Mouse (Mus musculus): ENCODE measurements at regions not wholly inside any gene's neighbourhood (a gene's known extent, or its start where the extent isn't known, plus 50 kb on each side); places are given as distances from the start of the nearest gene placed in this dataset.
A peak's percentile ranks its signal among the peaks of the same experiment; 100 is the strongest.
"Not testable (repeated sequence)": the region's sequence is repeated elsewhere in the genome, so short reads cannot be mapped to it uniquely, and the experiment has no call there.

GRCm38 (mm10) chr11:52460190-52460780 lies 64.1 kb downstream of the 9530068E07Rik start:
- no peak for DNase-seq (ENCODE audit: low spot score)

- DNase-seq (ENCODE audit: low spot score) = not testable (repeated sequence)
Observed at GRCm38 (mm10) chr11:52471128-52471527, 74.9 kb downstream of the 9530068E07Rik start.

GRCm38 (mm10) chr11:52480111-52480510 lies 83.9 kb downstream of the 9530068E07Rik start:
- not testable (repeated sequence) for DNase-seq (ENCODE audit: low spot score)

GRCm38 (mm10) chr11:52480694-52481093 lies 84.5 kb downstream of the 9530068E07Rik start:
- DNase-seq (ENCODE audit: low spot score) = not testable (repeated sequence)

GRCm38 (mm10) chr11:52483534-52483933 lies 87.3 kb downstream of the 9530068E07Rik start:
- DNase-seq (ENCODE audit: low spot score) = not testable (repeated sequence)

GRCm38 (mm10) chr11:52488538-52488937 lies 92.3 kb downstream of the 9530068E07Rik start:
- DNase-seq (ENCODE audit: low spot score) = not testable (repeated sequence)

GRCm38 (mm10) chr11:52493336-52493735 lies 97.1 kb downstream of the 9530068E07Rik start:
- DNase-seq (ENCODE audit: low spot score) = no peak

GRCm38 (mm10) chr11:52496908-52497307 lies 100.7 kb downstream of the 9530068E07Rik start:
- no peak for DNase-seq (ENCODE audit: low spot score)

- DNase-seq (ENCODE audit: low spot score) = peak; percentile 41
Observed at GRCm38 (mm10) chr11:52502759-52503365, 106.6 kb downstream of the 9530068E07Rik start.

- DNase-seq (ENCODE audit: low spot score) = no peak
Observed at GRCm38 (mm10) chr11:52511831-52512297, 115.6 kb downstream of the 9530068E07Rik start.

- peak; percentile 50 for DNase-seq (ENCODE audit: low spot score)
Observed at GRCm38 (mm10) chr11:52517330-52517729, 121.1 kb downstream of the 9530068E07Rik start.

- no peak for DNase-seq (ENCODE audit: low spot score)
Observed at GRCm38 (mm10) chr11:52519877-52520276, 123.6 kb downstream of the 9530068E07Rik start.

GRCm38 (mm10) chr11:52521879-52522278 lies 125.7 kb downstream of the 9530068E07Rik start:
- DNase-seq (ENCODE audit: low spot score) = peak; percentile 78

GRCm38 (mm10) chr11:52522384-52522783 lies 126.2 kb downstream of the 9530068E07Rik start:
- no peak for DNase-seq (ENCODE audit: low spot score)

GRCm38 (mm10) chr11:52523191-52523590 lies 127.0 kb downstream of the 9530068E07Rik start:
- DNase-seq (ENCODE audit: low spot score) = no peak

- DNase-seq (ENCODE audit: low spot score) = no peak
Observed at GRCm38 (mm10) chr11:52523671-52524070, 127.4 kb downstream of the 9530068E07Rik start.

GRCm38 (mm10) chr11:52525446-52525845 lies 129.2 kb downstream of the 9530068E07Rik start:
- DNase-seq (ENCODE audit: low spot score) = no peak

- no peak for DNase-seq (ENCODE audit: low spot score)
Observed at GRCm38 (mm10) chr11:52526306-52526705, 130.1 kb downstream of the 9530068E07Rik start.

GRCm38 (mm10) chr11:52533379-52533778 lies 137.2 kb downstream of the 9530068E07Rik start:
- no peak for DNase-seq (ENCODE audit: low spot score)

- no peak for DNase-seq (ENCODE audit: low spot score)
Observed at GRCm38 (mm10) chr11:52534586-52534985, 138.4 kb downstream of the 9530068E07Rik start.

- DNase-seq (ENCODE audit: low spot score) = no peak
Observed at GRCm38 (mm10) chr11:52536211-52536610, 140.0 kb downstream of the 9530068E07Rik start.

- no peak for DNase-seq (ENCODE audit: low spot score)
Observed at GRCm38 (mm10) chr11:52536841-52537240, 140.6 kb downstream of the 9530068E07Rik start.

GRCm38 (mm10) chr11:52537819-52538435 lies 141.7 kb downstream of the 9530068E07Rik start:
- no peak for DNase-seq (ENCODE audit: low spot score)

Measured in embryo, embryonic 10 days (tissue).